Mouse (Mus musculus): ENCODE results near the gene Efcc1. TPM values are rescaled to one million over a fixed set of nuclear protein-coding genes. Genes with fewer than 3 reads are reported as not detected.
A peak's percentile ranks its signal among the peaks of the same experiment; 100 is the strongest.

Efcc1 gene
- polyA plus RNA-seq (2014; fragmentation: Nextera tagmentation; extraction: Ambion mirVana) = 1.5 TPM in 2 replicates

DNA sequence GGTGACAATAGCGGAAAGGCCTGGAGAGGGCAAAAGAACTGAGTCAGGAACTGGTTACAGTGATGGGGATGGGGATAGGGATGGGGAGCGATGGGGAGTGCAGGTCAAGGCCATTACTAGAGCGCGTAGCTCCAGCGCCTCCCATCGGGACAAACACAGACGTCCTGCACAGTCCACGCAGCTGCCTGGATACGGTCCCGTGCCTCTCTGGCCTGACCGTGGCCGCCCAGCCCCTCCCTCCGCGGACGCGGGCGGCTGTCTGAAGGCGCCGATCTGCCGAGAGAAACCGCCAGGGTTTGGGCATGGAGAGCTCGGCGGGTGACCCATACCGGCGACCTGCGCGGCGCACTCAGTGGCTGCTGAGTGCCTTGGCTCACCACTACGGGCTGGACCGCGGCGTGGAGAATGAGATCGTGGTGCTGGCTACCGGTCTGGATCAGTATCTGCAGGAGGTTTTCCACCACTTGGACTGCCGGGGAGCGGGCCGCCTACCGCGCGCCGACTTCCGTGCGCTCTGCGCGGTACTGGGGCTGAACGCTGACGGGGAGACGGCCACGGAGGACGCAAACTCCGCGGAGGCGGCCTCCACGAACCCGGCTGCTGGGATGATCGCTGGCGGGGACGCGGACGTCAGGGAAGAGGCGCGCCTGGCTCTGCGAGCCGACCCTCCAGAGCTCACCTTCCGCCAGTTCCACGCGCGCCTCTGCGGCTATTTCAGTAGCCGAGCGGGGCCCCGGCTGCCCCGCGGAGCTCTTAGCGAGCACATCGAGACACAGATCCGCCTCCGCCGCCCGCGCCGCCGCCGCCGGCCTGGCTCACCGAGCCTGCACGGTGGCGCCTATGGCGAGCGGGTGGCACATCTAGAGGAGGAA lies at the start of gene Efcc1:
Gene Efcc1 (plus strand): TSS at position 279 of the 872 bp plus-strand sequence.
- DNase-seq (ENCODE audit: low spot score) = peak; percentile 73
- Histone ChIP-seq H3K4me2 (ENCODE audit: low read depth, low read length, severe bottlenecking) (peak within 1 kb of the TSS; percentile 90), H3K27ac (ENCODE audit: low read depth, low read length) (no peak within 1 kb of the TSS), H3K4me1 (replicated peaks; ENCODE audit: control insufficient read depth, insufficient read depth, low read length) (peaks cover 21% of the 10 kb centered on the region), H3K27me3 (ENCODE audit: control insufficient read depth, insufficient read depth, low read length) (peaks cover 49% of the 10 kb centered on the region), H3K36me3 (ENCODE audit: control insufficient read depth, insufficient read depth, low read length) (no peaks in the 10 kb centered on the region), H3K9me3 (ENCODE audit: control insufficient read depth, low read length) (no peaks in the 10 kb centered on the region), H3K4me3 (ENCODE audit: low read depth, low read length) (peak within 1 kb of the TSS; percentile 51), H3K9ac (ENCODE audit: low read length) (peak within 1 kb of the TSS; percentile 55)
- WGBS = under 1% methylated on average over 90 of the region's 90 CpGs
- peak; percentile 71 for ATAC-seq (replicated peaks; ENCODE audit: low FRiP score)

- DNase-seq (ENCODE audit: low spot score) (no peak), ATAC-seq (replicated peaks; ENCODE audit: low FRiP score) (no peak)
- Histone ChIP-seq H3K4me2 (ENCODE audit: low read depth, low read length, severe bottlenecking) (no peak overlapping the region), H3K4me1 (replicated peaks; ENCODE audit: control insufficient read depth, insufficient read depth, low read length) (no peaks in the 10 kb centered on the region), H3K4me3 (ENCODE audit: low read depth, low read length) (no peak overlapping the region), H3K9me3 (ENCODE audit: control insufficient read depth, low read length) (peaks cover 3% of the 10 kb centered on the region; the same call in 1 of the 2 replicates), H3K27ac (ENCODE audit: low read depth, low read length) (no peak overlapping the region), H3K27me3 (ENCODE audit: control insufficient read depth, insufficient read depth, low read length) (no peaks in the 10 kb centered on the region), H3K9ac (ENCODE audit: low read length) (no peak overlapping the region), H3K36me3 (ENCODE audit: control insufficient read depth, insufficient read depth, low read length) (no peaks in the 10 kb centered on the region)
- 83% methylated on average over 3 of the region's 3 CpGs for WGBS
Observed at GRCm38 (mm10) chr6:87695947-87696346, 34.7 kb upstream of the Efcc1 start.

- Histone ChIP-seq H3K4me1 (replicated peaks; ENCODE audit: control insufficient read depth, insufficient read depth, low read length) (no peaks in the 10 kb centered on the region), H3K4me2 (ENCODE audit: low read depth, low read length, severe bottlenecking) (no peak overlapping the region), H3K27ac (ENCODE audit: low read depth, low read length) (no peak overlapping the region), H3K27me3 (ENCODE audit: control insufficient read depth, insufficient read depth, low read length) (no peaks in the 10 kb centered on the region), H3K4me3 (ENCODE audit: low read depth, low read length) (no peak overlapping the region), H3K36me3 (ENCODE audit: control insufficient read depth, insufficient read depth, low read length) (no peaks in the 10 kb centered on the region), H3K9ac (ENCODE audit: low read length) (no peak overlapping the region), H3K9me3 (ENCODE audit: control insufficient read depth, low read length) (peaks cover 3% of the 10 kb centered on the region; the same call in 1 of the 2 replicates)
- DNase-seq (ENCODE audit: low spot score) (no peak), ATAC-seq (replicated peaks; ENCODE audit: low FRiP score) (no peak)
- 92% methylated on average over 4 of the region's 4 CpGs for WGBS
Observed at GRCm38 (mm10) chr6:87696544-87696943, 34.1 kb upstream of the Efcc1 start.

DNA sequence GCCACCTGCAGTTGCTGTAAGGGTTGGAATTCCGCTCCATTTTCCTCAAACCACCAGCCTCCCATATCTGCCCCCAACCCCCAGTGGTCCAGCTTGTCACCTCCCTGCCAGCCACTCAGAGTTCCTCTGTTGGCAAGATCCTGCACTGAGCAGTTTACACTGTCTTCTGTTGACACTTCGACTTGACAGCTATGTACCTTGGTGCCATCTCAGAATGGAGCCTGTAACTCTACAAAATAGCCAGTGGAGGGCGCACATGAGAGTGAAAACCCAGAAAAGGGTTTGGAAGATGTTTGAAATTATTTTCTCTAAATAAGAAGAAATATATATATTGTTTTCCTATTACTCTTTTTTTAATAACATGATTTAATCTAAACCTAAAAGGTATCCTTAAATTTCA lies 24.4 kb upstream of the Efcc1 start:
- Histone ChIP-seq H3K27me3 (ENCODE audit: control insufficient read depth, insufficient read depth, low read length) (no peaks in the 10 kb centered on the region), H3K4me1 (replicated peaks; ENCODE audit: control insufficient read depth, insufficient read depth, low read length) (no peaks in the 10 kb centered on the region), H3K4me3 (ENCODE audit: low read depth, low read length) (no peak overlapping the region), H3K9ac (ENCODE audit: low read length) (no peak overlapping the region), H3K4me2 (ENCODE audit: low read depth, low read length, severe bottlenecking) (no peak overlapping the region), H3K36me3 (ENCODE audit: control insufficient read depth, insufficient read depth, low read length) (no peaks in the 10 kb centered on the region), H3K9me3 (ENCODE audit: control insufficient read depth, low read length) (no peaks in the 10 kb centered on the region), H3K27ac (ENCODE audit: low read depth, low read length) (no peak overlapping the region)
- WGBS = 44% methylated on average over 3 of the region's 3 CpGs
- ATAC-seq (replicated peaks; ENCODE audit: low FRiP score) (no peak), DNase-seq (ENCODE audit: low spot score) (peak; percentile 40)

DNA sequence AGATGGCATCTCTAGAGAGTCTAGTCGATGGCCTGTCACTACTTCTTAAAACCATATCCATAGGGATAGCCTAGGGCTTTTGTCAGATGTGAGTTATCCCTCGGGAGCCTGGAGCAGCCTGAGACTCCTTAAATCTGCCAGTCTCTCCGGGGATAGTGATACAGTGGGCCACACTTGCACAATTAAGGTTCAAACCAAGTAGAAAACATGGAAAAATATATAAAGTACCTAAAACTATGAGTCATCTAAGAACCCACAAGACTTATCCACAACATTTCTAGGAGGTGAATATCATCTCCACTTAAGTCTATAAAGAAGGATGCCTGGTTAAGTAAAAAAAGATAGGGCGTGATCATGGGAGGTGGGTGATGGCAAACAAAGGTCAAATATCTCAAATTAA lies 18.4 kb upstream of the Efcc1 start:
- WGBS = 86% methylated on average over 4 of the region's 4 CpGs
- H3K36me3 ChIP-seq (ENCODE audit: control insufficient read depth, insufficient read depth, low read length) = no peaks in the 10 kb centered on the region
- H3K27me3 ChIP-seq (ENCODE audit: control insufficient read depth, insufficient read depth, low read length) = no peaks in the 10 kb centered on the region
- ATAC-seq (replicated peaks; ENCODE audit: low FRiP score) (no peak), DNase-seq (ENCODE audit: low spot score) (no peak)
- no peak overlapping the region for H3K4me2 ChIP-seq (ENCODE audit: low read depth, low read length, severe bottlenecking)
- H3K4me3 ChIP-seq (ENCODE audit: low read depth, low read length) = no peak overlapping the region
- no peak overlapping the region for H3K27ac ChIP-seq (ENCODE audit: low read depth, low read length)
- no peak overlapping the region for H3K9ac ChIP-seq (ENCODE audit: low read length)
- H3K9me3 ChIP-seq (ENCODE audit: control insufficient read depth, low read length) = no peaks in the 10 kb centered on the region
- no peaks in the 10 kb centered on the region for H3K4me1 ChIP-seq (replicated peaks; ENCODE audit: control insufficient read depth, insufficient read depth, low read length)

DNA sequence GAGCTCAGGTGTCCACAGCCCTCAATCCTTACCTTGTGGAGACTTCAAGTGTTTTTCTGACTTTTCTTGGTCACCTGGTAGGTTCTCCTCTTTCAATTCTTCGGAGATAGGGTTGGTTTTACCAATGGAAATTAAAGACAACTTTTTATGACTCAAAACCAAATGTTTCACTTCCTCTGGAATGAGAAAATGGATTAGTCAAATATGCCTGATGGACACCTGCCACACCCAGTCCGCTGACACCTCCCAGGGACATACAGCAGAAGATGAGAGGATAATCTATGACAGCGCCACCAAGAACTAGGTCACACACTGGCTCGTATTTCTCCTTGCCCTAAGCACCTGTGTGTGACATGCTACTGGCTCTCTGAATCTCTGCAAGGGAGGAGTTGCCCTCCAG lies 16.6 kb upstream of the Efcc1 start:
- Histone ChIP-seq H3K9me3 (ENCODE audit: control insufficient read depth, low read length) (no peaks in the 10 kb centered on the region), H3K27me3 (ENCODE audit: control insufficient read depth, insufficient read depth, low read length) (no peaks in the 10 kb centered on the region), H3K4me3 (ENCODE audit: low read depth, low read length) (no peak overlapping the region), H3K4me1 (replicated peaks; ENCODE audit: control insufficient read depth, insufficient read depth, low read length) (no peaks in the 10 kb centered on the region), H3K27ac (ENCODE audit: low read depth, low read length) (no peak overlapping the region), H3K36me3 (ENCODE audit: control insufficient read depth, insufficient read depth, low read length) (no peaks in the 10 kb centered on the region), H3K9ac (ENCODE audit: low read length) (no peak overlapping the region), H3K4me2 (ENCODE audit: low read depth, low read length, severe bottlenecking) (no peak overlapping the region)
- DNase-seq (ENCODE audit: low spot score) (no peak), ATAC-seq (replicated peaks; ENCODE audit: low FRiP score) (no peak)
- WGBS = 93% methylated on average over 4 of the region's 4 CpGs

DNA sequence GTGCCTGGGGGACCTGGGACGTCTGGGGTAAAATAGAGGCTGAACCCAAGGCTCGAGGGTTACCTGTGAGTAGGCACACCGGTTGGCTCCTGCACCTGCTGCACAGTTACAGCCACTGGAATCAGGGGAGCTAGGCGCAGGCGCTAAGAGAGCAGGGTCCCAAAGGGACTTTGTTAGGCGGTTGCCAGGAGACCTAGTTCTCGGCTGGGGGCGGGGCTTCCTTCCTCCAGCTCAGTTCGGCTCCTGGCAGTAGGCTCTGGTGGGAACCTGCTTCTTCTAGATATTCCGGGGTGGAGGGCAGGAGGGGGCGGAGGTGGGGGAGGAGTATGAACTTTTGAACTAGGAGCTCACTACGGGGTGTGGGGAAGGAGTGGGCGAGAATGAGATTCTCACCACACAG lies 8.0 kb upstream of the Efcc1 start:
- WGBS = 5% methylated on average over 13 of the region's 13 CpGs
- Histone ChIP-seq H3K27ac (ENCODE audit: low read depth, low read length) (no peak overlapping the region), H3K4me2 (ENCODE audit: low read depth, low read length, severe bottlenecking) (no peak overlapping the region)

GRCm38 (mm10) chr6:87725267-87725912 lies 5.3 kb upstream of the Efcc1 start:
- 80% methylated on average over 7 of the region's 7 CpGs for WGBS
- DNase-seq (ENCODE audit: low spot score) (no peak), ATAC-seq (replicated peaks; ENCODE audit: low FRiP score) (no peak)
- H3K27me3 ChIP-seq (ENCODE audit: control insufficient read depth, insufficient read depth, low read length) = peaks cover 11% of the 10 kb centered on the region
- H3K36me3 ChIP-seq (ENCODE audit: control insufficient read depth, insufficient read depth, low read length) = no peaks in the 10 kb centered on the region
- H3K4me1 ChIP-seq (replicated peaks; ENCODE audit: control insufficient read depth, insufficient read depth, low read length) = peaks cover 5% of the 10 kb centered on the region
- no peak overlapping the region for H3K27ac ChIP-seq (ENCODE audit: low read depth, low read length)
- H3K9ac ChIP-seq (ENCODE audit: low read length) = no peak overlapping the region
- no peaks in the 10 kb centered on the region for H3K9me3 ChIP-seq (ENCODE audit: control insufficient read depth, low read length)
- H3K4me3 ChIP-seq (ENCODE audit: low read depth, low read length) = no peak overlapping the region
- H3K4me2 ChIP-seq (ENCODE audit: low read depth, low read length, severe bottlenecking) = no peak overlapping the region

More for the DNA sequence above, 8.0 kb upstream of the Efcc1 start:
- peak; percentile 84 for DNase-seq (ENCODE audit: low spot score)
- H3K4me1 ChIP-seq (replicated peaks; ENCODE audit: control insufficient read depth, insufficient read depth, low read length) = peaks cover 4% of the 10 kb centered on the region; the same call in 1 of the 2 replicates
- no peaks in the 10 kb centered on the region for H3K27me3 ChIP-seq (ENCODE audit: control insufficient read depth, insufficient read depth, low read length)
- no peaks in the 10 kb centered on the region for H3K9me3 ChIP-seq (ENCODE audit: control insufficient read depth, low read length)
- no peaks in the 10 kb centered on the region for H3K36me3 ChIP-seq (ENCODE audit: control insufficient read depth, insufficient read depth, low read length)
- no peak overlapping the region for H3K9ac ChIP-seq (ENCODE audit: low read length)
- no peak overlapping the region for H3K4me3 ChIP-seq (ENCODE audit: low read depth, low read length)
- peak; percentile 82 for ATAC-seq (replicated peaks; ENCODE audit: low FRiP score)

Data from forebrain, embryonic 11.5 days (tissue).